Mouse (Mus musculus): Measurements from ENCODE around the gene Notch1. TPM values are rescaled to one million over a fixed set of nuclear protein-coding genes. Genes with fewer than 3 reads are reported as not detected.

The Notch1 gene
- total RNA-seq, 2 experiments from 2014 or later, result 3.3 to 7.3 TPM

- no peak for ATAC-seq (replicated peaks; ENCODE audit: low FRiP score, poor library complexity, severe bottlenecking)
Measured at GRCm38 (mm10) chr2:26502299-26502862, 14.1 kb downstream of the Notch1 start.

DNA sequence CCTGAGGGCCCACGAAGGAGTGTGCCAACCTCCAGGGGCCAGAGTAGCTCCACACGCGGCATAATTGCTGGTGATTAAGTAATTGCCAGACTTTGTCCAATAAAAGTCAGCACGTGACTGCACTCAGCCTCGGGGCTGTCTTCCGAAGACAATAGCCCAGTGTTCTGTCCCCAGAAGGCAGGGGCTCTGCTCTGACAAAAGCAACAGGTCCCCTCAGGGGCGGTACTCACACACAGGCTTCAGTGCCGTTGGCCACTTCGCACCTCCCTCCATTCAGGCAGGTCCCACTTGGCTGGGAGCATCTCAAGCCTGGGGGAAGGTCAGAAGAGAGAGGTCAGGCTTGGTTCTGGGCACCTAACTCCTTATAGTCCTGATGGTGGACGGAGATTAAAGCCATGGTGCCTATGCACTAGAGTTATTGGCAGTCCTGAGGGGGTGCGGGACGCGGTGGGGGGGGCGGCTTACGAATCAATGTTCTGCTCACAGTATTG lies 14.8 kb downstream of the Notch1 start:
- ATAC-seq (replicated peaks; ENCODE audit: low FRiP score, poor library complexity, severe bottlenecking), result no peak

GRCm38 (mm10) chr2:26500599-26501370 lies 15.7 kb downstream of the Notch1 start:
- no peak for ATAC-seq (replicated peaks; ENCODE audit: low FRiP score, poor library complexity, severe bottlenecking)

GRCm38 (mm10) chr2:26500027-26500598 lies 16.4 kb downstream of the Notch1 start:
- ATAC-seq (replicated peaks; ENCODE audit: low FRiP score, poor library complexity, severe bottlenecking), result no peak

- no peak for ATAC-seq (replicated peaks; ENCODE audit: low FRiP score, poor library complexity, severe bottlenecking)
Measured at GRCm38 (mm10) chr2:26498694-26499093, 17.8 kb downstream of the Notch1 start.

GRCm38 (mm10) chr2:26497861-26498533 lies 18.5 kb downstream of the Notch1 start:
- no peak for ATAC-seq (replicated peaks; ENCODE audit: low FRiP score, poor library complexity, severe bottlenecking)

DNA sequence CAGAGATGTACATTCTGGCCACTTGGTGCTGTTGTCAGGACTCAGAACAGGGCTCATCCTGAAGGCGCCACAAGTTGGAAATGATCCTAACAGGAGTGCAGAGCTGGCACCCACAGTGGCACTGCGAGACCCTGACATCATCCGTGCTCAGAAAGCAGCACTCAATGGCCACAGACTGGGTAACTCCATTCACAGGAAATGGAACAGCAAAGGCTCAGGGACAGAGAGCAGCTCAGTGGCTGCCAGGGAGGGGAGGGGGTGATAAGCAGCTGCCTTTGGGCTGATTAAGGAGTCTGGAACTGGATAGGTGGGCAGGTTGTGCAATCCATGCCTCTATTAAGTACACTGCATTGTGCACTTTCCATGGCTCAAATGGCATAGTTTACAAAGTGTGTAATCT lies 20.0 kb downstream of the Notch1 start:
- no peak for ATAC-seq (replicated peaks; ENCODE audit: low FRiP score, poor library complexity, severe bottlenecking)

DNA sequence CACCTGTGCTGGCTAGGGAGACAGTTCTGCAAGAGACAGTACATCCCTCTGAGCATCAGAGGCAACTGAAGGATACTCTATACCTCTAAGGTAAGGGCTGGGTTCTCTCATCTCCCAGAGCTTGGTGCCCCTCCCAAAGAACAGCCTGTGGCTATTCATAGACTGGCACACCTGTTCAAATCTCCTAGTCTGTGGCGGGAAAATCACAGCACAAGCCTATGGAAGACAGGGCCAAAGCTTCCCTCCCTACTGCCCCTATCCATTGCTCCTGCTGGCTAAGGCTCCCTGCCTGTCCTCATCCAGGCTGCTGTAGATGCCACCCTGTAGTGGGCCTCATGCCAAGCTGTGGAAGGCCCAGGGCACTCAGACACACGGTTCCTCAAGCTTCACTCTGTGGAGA lies 20.8 kb downstream of the Notch1 start:
- ATAC-seq (replicated peaks; ENCODE audit: low FRiP score, poor library complexity, severe bottlenecking), result no peak

DNA sequence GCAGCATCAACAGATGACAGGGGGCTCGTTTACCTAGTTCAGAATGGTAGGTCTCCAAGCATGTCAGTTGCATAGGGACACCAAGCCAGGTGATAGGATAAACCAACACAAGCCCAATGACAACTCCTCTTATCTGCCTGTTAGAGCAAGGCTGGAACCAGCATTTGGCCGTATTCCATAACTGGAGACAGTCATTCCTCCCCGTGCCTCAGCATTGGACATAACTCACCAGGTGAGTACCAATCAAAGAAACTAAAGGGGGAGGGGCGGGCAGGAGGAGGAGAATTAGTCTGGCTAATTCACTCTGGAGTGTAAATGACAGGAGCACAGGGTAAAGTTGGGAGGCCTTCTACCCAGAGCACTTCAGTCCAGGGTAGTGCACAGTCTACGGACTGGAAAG lies 21.5 kb downstream of the Notch1 start:
- ATAC-seq (replicated peaks; ENCODE audit: low FRiP score, poor library complexity, severe bottlenecking), result no peak

- ATAC-seq (replicated peaks; ENCODE audit: low FRiP score, poor library complexity, severe bottlenecking), result no peak
Measured at GRCm38 (mm10) chr2:26494396-26494795, 22.1 kb downstream of the Notch1 start.

DNA sequence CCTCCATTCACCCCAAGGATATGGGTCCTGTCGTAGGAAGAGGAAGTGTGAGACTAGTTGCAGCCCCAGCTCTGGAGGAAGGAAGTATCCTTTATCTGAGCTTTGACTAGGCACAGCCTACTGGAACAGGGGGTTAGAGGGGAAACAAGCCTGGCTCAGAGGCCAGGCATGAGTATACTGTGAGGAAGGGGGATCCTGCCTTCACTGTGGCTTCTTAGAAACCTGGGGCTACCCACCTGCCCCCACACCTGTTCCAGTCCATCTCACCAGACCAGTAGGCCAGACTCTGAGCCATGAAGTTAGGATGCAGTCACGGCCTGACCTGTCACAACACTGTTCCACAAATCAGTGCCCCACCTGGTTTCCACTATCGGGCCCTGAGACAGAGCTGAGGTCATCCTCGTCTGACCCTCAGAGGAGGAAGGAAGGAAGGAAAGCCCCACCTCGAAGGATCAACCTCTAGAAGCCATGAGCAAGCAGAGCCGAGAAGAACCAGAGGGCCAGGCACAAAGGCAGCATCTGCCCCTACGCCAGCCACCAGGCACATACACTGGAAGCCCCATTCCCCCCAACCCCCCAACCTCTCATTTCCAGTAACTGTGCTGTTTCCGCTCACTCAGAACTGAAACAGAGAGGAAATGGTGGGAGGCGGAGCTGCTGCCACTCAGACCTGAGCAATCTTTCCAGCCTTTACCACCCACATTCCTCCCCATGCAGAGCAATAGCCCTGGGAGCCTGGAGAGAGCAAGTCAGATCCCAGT lies 23.3 kb downstream of the Notch1 start:
- ATAC-seq (replicated peaks; ENCODE audit: low FRiP score, poor library complexity, severe bottlenecking), result no peak

DNA sequence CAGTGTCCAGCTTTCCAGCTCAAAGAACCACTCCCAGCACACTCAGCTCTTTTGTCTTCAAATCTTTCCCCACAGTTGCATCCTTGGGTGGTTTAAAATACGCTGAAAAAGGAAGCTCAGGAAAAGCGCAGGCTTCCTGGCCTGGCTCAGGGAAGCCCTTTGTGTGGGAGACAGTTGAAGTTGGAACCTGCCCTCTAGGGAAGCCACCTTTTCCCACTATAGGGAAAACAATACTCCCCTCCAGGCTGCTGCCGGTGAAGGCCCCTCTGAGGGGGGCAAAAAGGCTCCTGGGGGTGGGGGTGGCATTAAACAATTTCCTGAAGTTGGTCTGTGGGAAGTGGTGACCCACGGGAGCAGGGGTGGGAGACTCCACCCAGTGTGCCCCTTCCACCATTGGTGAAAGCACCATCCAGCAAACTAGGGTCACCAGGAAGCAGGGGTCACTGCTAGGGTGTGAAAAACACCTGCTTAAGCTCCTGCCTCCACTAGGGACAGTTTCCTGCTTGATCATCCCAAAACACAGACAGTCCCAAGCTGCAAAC lies 25.6 kb downstream of the Notch1 start:
- no peak for ATAC-seq (replicated peaks; ENCODE audit: low FRiP score, poor library complexity, severe bottlenecking)

DNA sequence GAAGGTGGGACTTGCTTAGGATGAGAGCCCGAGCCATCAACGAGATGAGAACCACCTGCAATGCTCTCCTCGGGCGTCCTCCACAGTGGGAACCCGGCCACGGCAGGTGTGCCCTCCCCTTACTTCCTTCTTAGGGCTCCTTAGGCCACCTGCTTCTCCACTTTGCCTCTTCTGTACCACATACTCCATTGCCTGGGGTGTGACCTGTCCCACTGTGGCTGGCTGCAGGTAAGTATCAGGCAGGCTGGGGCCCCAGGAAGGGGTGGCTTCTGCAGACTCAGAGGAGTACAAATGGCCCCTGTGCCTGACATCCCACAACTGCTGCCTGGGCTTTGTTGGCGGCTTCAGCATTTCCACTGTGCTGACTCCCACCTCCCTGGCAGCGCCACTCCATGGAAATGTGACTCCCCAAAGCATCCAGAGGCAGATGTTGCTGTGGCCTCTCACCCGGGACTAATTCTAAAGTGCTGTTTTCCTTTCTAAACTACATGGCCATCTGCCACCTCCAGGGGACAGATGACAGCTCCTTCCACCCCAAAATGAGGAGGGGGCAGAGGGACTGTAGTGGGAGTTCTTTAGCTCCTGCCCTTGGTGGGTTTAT lies 27.8 kb downstream of the Notch1 start:
- ATAC-seq (replicated peaks; ENCODE audit: low FRiP score, poor library complexity, severe bottlenecking), result no peak

DNA sequence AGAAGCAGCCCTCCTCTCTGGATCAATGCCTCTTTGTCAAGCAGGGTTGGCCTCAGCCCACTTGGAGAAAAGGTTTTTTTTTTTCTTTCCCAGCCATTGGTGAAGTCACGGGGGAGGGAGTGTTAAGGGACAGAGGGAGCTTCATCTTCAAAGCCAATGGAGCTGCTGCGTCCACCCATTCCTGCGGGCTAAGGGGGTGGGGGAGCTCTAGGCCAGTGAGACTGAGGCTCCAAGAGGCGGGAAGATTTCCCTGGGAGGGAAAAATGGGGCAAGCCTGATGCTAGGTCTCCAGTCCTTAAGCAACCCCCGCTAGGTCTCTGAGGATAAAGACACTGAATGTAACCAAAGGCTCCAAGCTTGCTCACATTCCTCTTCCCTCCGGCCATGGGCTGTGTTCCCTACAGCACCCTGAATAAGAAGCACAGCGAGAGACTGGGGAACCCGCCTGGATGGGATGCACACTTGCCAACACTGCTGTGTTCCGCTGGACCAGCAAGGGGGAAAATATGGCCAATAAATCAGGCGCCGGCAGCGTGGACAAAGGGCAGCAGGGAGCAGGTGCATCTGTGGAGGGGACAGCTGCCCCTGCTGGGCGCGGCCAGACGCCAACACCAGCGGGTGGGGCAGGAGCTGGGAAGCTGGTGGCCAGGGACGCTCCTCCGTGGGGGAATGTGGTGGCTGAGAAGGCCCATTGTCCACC lies 29.0 kb downstream of the Notch1 start:
- no peak for ATAC-seq (replicated peaks; ENCODE audit: low FRiP score, poor library complexity, severe bottlenecking)

DNA sequence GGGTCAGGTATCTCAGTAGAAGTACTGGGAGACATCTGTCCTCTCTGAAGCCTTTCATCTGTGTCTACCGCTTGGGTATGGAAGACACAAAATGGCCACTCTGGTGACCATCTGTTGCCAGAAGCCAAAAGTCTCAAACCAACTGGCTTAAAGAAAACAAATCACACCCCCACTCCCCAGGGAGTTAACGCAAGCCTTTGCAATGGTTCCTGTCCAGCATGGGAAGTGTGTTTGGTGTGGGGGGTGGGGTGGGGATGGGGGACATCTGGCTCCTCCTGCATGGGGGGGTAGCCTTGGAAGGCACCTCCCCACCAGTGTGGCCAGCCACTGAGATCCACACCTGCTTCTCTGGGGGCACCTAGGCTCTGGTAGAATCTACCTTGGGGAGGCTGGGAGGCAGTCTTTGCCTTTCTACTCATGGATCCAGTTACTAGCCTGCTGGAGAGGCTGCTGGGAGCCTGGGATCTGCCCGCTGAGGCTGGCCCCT lies 29.6 kb downstream of the Notch1 start:
- ATAC-seq (replicated peaks; ENCODE audit: low FRiP score, poor library complexity, severe bottlenecking), result no peak

DNA sequence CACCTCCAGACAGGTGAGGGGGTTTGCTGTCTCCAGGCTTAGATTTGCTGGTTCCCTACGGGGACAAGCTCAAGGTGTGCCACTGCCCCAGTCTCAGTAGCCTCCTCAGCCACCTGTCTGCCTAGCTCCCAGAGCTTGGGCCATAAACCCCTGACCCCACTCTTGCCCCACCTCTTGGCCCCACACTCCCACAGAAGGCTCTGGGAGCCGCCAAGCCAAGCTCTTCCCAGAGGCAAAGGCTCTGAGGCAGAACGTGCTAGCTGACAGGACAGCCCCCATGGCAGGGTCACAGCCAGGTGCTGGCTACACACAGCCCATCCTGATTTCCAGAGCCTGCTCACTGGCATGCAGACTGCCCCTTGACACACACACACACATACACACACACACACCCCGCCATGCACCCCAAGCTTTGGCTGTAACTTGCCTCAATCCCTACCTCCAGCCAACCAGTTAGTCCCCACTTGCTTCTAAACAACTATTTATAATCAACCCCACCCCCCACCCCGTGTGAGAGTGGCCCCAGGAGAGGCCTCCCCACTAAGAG lies 30.1 kb downstream of the Notch1 start:
- ATAC-seq (replicated peaks; ENCODE audit: low FRiP score, poor library complexity, severe bottlenecking), result no peak

GRCm38 (mm10) chr2:26485710-26486109 lies 30.8 kb downstream of the Notch1 start:
- ATAC-seq (replicated peaks; ENCODE audit: low FRiP score, poor library complexity, severe bottlenecking), result no peak

GRCm38 (mm10) chr2:26485278-26485677 lies 31.2 kb downstream of the Notch1 start:
- no peak for ATAC-seq (replicated peaks; ENCODE audit: low FRiP score, poor library complexity, severe bottlenecking)

Measured in erythroblast, adult 5-6 weeks (primary cell).